Mouse (Mus musculus) midbrain, embryonic 11.5 days (tissue): ENCODE data around the gene Zbtb20. TPM values are rescaled to one million over a fixed set of nuclear protein-coding genes. Genes with fewer than 3 reads are reported as not detected.
A peak's percentile ranks its signal among the peaks of the same experiment; 100 is the strongest.

ENCODE experiments used
- ATAC-seq: fragments of 200-750 bp; cut with Nextera tagmentation; 2 replicates; pipeline ENCODE4 v1.8.0; 2017; ENCODE audit warnings: moderate TSS enrichment, moderate library complexity; ENCODE audit not compliant: low FRiP score
- DNase-seq: peaks from one replicate; pipeline ENCODE4 v3.0.0; 2015; ENCODE audit warnings: low spot score; ENCODE audit errors: missing footprints
- H3K27ac ChIP-seq: fragments of 300-500 bp; sonication (generic); 2 replicates; pipeline ENCODE4 v1.5.1; 2014; ENCODE audit warnings: low read depth, low read length
- H3K27me3 ChIP-seq: fragments of 300-500 bp; sonication (generic); 2 replicates; pipeline ENCODE4 v1.6.1; 2014; ENCODE audit warnings: mild to moderate bottlenecking, low read length, moderate library complexity, mixed read lengths; ENCODE audit not compliant: control insufficient read depth, insufficient read depth
- H3K36me3 ChIP-seq: fragments of 300-500 bp; sonication (generic); 2 replicates; pipeline ENCODE4 v1.6.1; 2014; ENCODE audit warnings: mild to moderate bottlenecking, low read length, moderate library complexity, mixed read lengths; ENCODE audit not compliant: control insufficient read depth, insufficient read depth
- H3K4me1 ChIP-seq: fragments of 300-500 bp; sonication (generic); 2 replicates; pipeline ENCODE4 v1.6.1; 2014; ENCODE audit warnings: low read length; ENCODE audit not compliant: control insufficient read depth, insufficient read depth
- H3K4me2 ChIP-seq: fragments of 300-500 bp; sonication (generic); 2 replicates; pipeline ENCODE4 v1.6.1; 2014; ENCODE audit warnings: mild to moderate bottlenecking, moderate library complexity
- H3K4me3 ChIP-seq: fragments of 300-500 bp; sonication (generic); 2 replicates; pipeline ENCODE4 v1.5.1; 2014; ENCODE audit warnings: low read depth, low read length
- H3K9ac ChIP-seq: fragments of 300-500 bp; sonication (generic); 2 replicates; pipeline ENCODE4 v1.6.1; 2014; ENCODE audit warnings: low read length
- H3K9me3 ChIP-seq: fragments of 300-500 bp; sonication (generic); 2 replicates; pipeline ENCODE4 v1.6.1; 2016; ENCODE audit warnings: low read length; ENCODE audit not compliant: control insufficient read depth
- WGBS: fragments of 180-500 bp; shearing (Covaris S2); extraction: QIAGEN DNeasy Blood & Tissue Kit; methylation state at CpG from one replicate; pipeline ENCODE4 v1.1.7; 2014; 5-methylcytosine and 5-hydroxymethylcytosine counted together
- polyA plus RNA-seq: library from polyadenylated mRNA; unstranded; fragments of >200 nt; fragmentation: Nextera tagmentation; extraction: Ambion mirVana; gene quantifications from 2 replicates; pipeline ENCODE4 v1.2.1, GENCODE M21; 2014

Zbtb20 gene
- polyA plus RNA-seq, 1 experiment from 2014 or later = 45.6 TPM

DNA sequence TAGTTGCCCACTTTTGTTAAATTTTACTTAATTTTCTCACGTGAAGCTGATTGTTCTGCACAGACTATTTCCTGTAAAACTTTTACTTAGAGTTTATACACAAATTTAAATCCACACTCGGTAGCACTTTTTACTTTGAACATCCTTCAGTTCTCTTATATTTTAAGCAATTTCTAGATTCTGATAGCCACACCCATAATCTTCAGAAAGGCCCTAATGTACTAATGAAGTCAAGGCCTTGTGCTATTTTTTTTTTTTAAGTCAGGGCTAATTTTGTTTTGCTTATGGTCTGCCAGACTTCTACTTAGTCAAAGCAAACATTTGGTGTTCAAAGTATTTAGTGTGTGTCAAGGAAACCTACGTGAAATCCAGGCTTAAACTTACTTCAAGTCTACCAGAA is 1.7 kb upstream of the Zbtb20 start:
- Histone ChIP-seq H3K9ac (no peak overlapping the region), H3K36me3 (no peaks in the 10 kb centered on the region), H3K27me3 (no peaks in the 10 kb centered on the region), H3K27ac (0 out of 2 replicates have a peak overlapping the region, but pooled peaks have one; percentile 95), H3K9me3 (no peaks in the 10 kb centered on the region), H3K4me2 (no peak overlapping the region; the same call in 1 of the 2 replicates), H3K4me1 (no peaks in the 10 kb centered on the region; the same call in 1 of the 2 replicates), H3K4me3 (no peak overlapping the region)
- 60% methylated on average over 3 of the region's 3 CpGs for WGBS
- ATAC-seq = no peak
- no peak for DNase-seq

GRCm38 (mm10) chr16:42874456-42874855 is 1.2 kb upstream of the Zbtb20 start:
- H3K9me3 ChIP-seq = no peaks in the 10 kb centered on the region
- H3K4me2 ChIP-seq = peak overlapping the region; percentile 58
- peak overlapping the region; percentile 70 for H3K9ac ChIP-seq
- DNase-seq (no peak), ATAC-seq (no peak)
- under 1% methylated on average over 5 of the region's 5 CpGs for WGBS
- H3K27ac ChIP-seq = peak overlapping the region; percentile 95
- no peaks in the 10 kb centered on the region for H3K27me3 ChIP-seq
- no peaks in the 10 kb centered on the region; the same call in 1 of the 2 replicates for H3K4me1 ChIP-seq
- H3K4me3 ChIP-seq = peak overlapping the region; percentile 39
- H3K36me3 ChIP-seq = no peaks in the 10 kb centered on the region

GRCm38 (mm10) chr16:42874910-42875851 is 500 bp upstream of the Zbtb20 start:
- WGBS = under 1% methylated on average over 54 of the region's 54 CpGs
- no peaks in the 10 kb centered on the region for H3K9me3 ChIP-seq
- H3K9ac ChIP-seq = peak overlapping the region; percentile 73
- H3K27ac ChIP-seq = peak overlapping the region; percentile 96
- H3K4me3 ChIP-seq = peak overlapping the region; percentile 60
- DNase-seq = peak; percentile 99
- H3K36me3 ChIP-seq = no peaks in the 10 kb centered on the region
- peak overlapping the region; percentile 58 for H3K4me2 ChIP-seq
- peak; percentile 97 for ATAC-seq
- no peaks in the 10 kb centered on the region for H3K27me3 ChIP-seq
- no peaks in the 10 kb centered on the region; the same call in 1 of the 2 replicates for H3K4me1 ChIP-seq

DNA sequence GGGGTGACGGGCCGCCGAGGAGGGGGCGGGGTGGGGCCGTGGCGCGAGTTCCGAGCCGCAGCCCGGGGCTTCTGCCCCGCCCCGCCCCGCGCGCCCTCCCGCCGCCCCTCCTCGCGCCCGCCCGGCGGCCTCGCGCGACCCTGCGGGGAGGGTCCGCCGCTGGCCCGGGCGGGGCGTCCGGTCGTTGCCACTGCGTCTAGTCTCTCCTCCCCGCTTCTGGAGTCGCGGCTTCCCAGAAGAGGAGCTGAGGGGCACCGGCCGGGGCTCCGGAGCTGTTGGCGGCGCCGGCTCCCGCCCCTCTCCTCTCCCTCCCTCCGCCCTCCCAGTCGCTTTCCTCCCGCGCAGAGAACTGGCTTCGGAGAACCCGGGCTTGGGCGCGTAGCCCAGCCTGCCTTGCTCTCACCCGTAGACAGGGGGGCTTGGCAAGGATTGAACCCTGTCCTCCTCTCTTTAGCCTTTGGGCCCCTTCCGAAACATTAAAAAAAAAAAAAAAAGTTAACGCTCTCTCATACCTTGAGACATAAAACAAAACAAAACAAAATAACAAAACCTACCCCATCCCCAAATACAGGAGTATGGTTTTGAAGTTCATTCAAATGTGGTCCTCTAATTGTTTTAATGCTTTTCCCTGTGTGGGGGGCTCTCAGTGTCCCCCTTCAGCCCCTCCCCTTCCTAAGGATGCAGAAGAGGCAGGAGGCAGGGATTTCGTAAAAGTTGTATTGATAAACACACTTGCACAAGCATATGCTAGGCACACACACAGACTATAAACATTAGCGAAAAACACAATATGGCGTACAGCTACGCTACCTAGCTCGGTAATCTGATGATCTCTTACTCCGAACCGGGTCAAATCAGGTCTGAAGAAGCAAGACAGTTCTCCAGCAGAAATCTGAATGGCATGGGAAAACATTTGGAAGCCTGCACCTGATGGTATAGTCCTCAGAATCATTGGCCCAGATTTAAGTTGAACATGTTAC is 630 bp downstream of the Zbtb20 start:
- Histone ChIP-seq H3K36me3 (no peaks in the 10 kb centered on the region), H3K9ac (peak overlapping the region; percentile 73), H3K4me3 (peak overlapping the region; percentile 60), H3K27me3 (no peaks in the 10 kb centered on the region), H3K4me2 (peak overlapping the region; percentile 50), H3K4me1 (no peaks in the 10 kb centered on the region; the same call in 1 of the 2 replicates), H3K27ac (peak overlapping the region; percentile 96), H3K9me3 (no peaks in the 10 kb centered on the region)
- under 1% methylated on average over 24 of the region's 62 CpGs for WGBS
- ATAC-seq (peak; percentile 65), DNase-seq (peak; percentile 94)

DNA sequence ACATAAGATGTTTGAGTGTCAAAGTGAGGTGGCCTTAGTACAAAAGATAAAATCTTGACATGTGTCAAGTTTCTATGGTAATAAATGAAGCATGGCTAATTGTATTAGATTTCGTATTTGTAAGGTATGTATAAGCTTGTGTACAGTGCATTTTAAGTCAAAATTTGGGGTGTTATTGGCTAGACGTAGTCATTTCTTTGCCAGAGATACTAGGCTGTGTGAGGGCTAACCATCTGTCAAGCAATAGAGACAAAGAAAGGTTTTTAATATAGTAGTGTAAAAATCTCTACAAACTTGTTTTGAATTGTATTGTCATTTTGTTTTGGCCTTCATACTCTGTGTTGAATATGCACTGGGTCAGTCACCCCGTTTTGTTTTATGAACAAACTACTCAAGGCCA is 4.4 kb downstream of the Zbtb20 start:
- no peak overlapping the region for H3K9ac ChIP-seq
- no peak overlapping the region for H3K4me3 ChIP-seq
- 86% methylated on average over 3 of the region's 3 CpGs for WGBS
- H3K27me3 ChIP-seq = no peaks in the 10 kb centered on the region
- H3K9me3 ChIP-seq = no peaks in the 10 kb centered on the region
- no peak for ATAC-seq
- H3K4me1 ChIP-seq = no peaks in the 10 kb centered on the region; the same call in 1 of the 2 replicates
- H3K4me2 ChIP-seq = no peak overlapping the region
- DNase-seq = no peak
- H3K36me3 ChIP-seq = no peaks in the 10 kb centered on the region
- H3K27ac ChIP-seq = no peak overlapping the region

- ATAC-seq (no peak), DNase-seq (no peak)
- Histone ChIP-seq H3K9ac (no peak overlapping the region), H3K4me2 (no peak overlapping the region), H3K36me3 (no peaks in the 10 kb centered on the region), H3K4me3 (no peak overlapping the region), H3K4me1 (peaks cover 3% of the 10 kb centered on the region; the same call in 1 of the 2 replicates), H3K27ac (no peak overlapping the region), H3K9me3 (no peaks in the 10 kb centered on the region), H3K27me3 (no peaks in the 10 kb centered on the region)
- WGBS = 68% methylated on average over 2 of the region's 2 CpGs
Measured at GRCm38 (mm10) chr16:42885538-42885937, 9.9 kb downstream of the Zbtb20 start.

- Histone ChIP-seq H3K27me3 (no peaks in the 10 kb centered on the region), H3K4me1 (peaks cover 3% of the 10 kb centered on the region; the same call in 1 of the 2 replicates), H3K27ac (no peak overlapping the region), H3K9ac (no peak overlapping the region), H3K4me3 (no peak overlapping the region), H3K36me3 (no peaks in the 10 kb centered on the region), H3K4me2 (no peak overlapping the region), H3K9me3 (no peaks in the 10 kb centered on the region)
- WGBS = 80% methylated on average over 7 of the region's 7 CpGs
- DNase-seq (no peak), ATAC-seq (no peak)
Measured at GRCm38 (mm10) chr16:42885964-42886363, 10.3 kb downstream of the Zbtb20 start.

- ATAC-seq (no peak), DNase-seq (no peak)
- Histone ChIP-seq H3K36me3 (no peaks in the 10 kb centered on the region), H3K4me1 (no peaks in the 10 kb centered on the region), H3K9me3 (no peaks in the 10 kb centered on the region), H3K27me3 (no peaks in the 10 kb centered on the region), H3K9ac (no peak overlapping the region), H3K4me2 (no peak overlapping the region), H3K27ac (no peak overlapping the region), H3K4me3 (no peak overlapping the region)
- WGBS = 84% methylated on average over 3 of the region's 3 CpGs
Measured at GRCm38 (mm10) chr16:42897125-42897693, 21.5 kb downstream of the Zbtb20 start.
